Mouse (Mus musculus) ovary, postnatal 36 days (tissue): ENCODE data around the gene Asb6.
A peak's percentile ranks its signal among the peaks of the same experiment; 100 is the strongest.

Source experiments
- DNase-seq: peaks from one replicate; pipeline ENCODE4 v3.0.0; 2022; ENCODE audit warnings: low spot score, mixed read lengths

Asb6 gene

DNA sequence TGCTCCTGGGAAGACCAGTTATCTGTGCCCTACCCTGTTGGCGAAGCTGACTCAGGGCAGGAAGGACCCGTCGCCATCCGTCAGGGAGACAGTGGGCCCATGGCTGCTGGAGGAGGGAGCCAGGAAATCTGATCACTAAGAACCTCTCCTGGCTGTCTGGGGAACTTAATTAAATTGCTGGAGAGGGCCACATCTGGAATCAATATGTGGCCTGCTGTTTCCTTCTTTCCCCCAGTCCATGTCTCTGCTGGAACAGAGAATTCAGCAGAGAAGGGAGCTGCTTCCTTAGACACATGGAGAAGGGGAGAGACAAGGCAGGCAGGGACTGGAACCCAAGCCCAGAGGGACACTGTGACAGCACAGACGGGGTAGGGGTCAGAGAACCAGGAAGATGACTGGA lies 3.5 kb upstream of the Asb6 start:
- DNase-seq, result no peak

DNA sequence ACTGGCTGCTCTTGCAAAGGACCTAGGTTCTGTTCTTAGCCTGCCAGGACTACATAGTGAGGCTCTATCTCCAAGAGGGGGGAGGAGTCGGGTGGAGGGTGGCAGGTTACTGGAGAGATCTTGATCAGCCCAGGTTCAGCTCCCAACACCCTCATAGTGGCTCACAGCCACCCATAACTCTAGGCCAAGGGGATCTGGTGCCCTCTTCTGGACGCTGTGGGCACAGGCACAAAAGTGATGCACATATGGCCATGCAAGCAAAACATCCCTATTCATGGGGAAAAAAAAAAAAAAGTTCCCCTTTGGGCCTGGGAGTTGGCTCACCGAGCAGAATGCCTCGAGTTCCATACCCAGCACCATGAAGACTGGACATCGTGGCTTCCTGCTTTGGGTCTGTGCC lies 818 bp downstream of the Asb6 start:
- peak; percentile 37 for DNase-seq

DNA sequence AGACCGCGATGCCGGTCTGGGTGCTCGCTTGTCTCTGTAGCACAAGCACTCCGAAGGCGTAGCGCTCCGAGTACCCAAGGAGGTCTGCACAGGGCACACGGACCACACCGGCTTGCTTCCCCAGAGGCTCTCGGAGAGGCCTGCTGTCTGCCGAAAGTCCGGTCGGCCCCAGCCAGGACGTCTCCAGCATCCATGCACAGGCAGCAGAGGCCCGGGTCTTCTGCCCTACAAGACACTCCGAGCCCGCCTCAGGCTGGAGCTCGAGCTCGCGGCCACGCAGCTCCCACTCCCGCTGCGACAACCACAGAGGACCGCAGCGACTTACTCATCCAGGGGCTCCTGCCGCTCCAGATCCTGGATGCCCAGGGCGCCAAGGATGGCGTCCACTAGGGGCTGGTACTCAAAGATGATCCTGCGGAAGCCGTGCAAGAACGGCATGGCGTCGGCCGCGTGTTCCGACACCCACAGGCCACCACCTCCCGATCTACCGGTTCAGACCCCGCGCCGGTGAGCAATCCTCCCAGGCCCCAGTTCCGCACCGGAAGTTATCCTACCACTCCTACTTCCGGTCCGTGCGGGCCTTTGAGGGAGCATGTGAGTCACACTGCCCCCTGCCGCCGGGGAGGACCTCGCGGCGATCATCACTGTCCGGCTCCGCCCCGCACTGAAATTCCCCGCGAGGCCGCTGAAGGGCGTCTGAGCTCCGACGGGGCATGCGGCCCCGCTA lies 2.2 kb downstream of the Asb6 start:
- peak; percentile 95 for DNase-seq

- peak; percentile 61 for DNase-seq
Measured at GRCm38 (mm10) chr2:30826825-30827748, 3.0 kb downstream of the Asb6 start.

DNA sequence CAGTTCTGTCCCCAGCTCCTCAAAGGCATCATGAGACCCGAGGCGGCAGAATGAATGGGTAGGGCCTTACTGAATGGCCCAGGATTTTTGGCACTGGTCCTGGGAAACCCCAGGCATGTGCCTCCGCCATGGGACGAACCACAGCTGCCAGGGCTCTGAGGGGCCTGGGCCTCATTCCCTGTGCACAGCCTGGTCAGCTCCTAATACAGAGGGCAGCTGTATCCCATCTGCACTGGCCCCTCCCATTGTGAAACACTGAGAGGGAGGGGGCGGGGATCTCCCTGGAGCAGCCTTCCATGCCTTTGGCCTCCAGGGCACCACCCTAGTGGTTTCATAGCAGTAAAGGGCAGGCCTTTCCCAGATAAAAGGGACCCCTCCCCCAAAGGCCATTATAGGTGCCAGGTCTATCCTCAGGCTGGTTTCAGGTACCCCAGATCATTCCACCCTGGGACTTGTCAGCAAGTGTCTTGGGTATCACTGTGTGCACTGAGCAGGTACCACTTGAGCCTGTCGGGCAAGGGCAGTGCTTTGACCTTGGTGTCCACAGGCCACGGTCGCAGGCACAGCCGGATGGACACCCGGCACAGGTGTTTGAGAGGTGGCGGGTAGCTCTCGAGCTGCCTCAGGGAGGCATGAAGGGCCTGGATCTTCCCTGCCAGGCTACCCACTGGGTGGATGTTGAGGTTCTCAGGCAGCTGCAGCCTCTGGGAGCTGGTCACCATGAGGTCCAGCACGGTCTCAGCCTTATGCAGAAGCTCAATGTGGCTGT lies 6.6 kb downstream of the Asb6 start:
- peak; percentile 36 for DNase-seq

- no peak for DNase-seq
Measured at GRCm38 (mm10) chr2:30822460-30822859, 7.7 kb downstream of the Asb6 start.

GRCm38 (mm10) chr2:30821073-30821472 lies 9.1 kb downstream of the Asb6 start:
- DNase-seq, result no peak

DNA sequence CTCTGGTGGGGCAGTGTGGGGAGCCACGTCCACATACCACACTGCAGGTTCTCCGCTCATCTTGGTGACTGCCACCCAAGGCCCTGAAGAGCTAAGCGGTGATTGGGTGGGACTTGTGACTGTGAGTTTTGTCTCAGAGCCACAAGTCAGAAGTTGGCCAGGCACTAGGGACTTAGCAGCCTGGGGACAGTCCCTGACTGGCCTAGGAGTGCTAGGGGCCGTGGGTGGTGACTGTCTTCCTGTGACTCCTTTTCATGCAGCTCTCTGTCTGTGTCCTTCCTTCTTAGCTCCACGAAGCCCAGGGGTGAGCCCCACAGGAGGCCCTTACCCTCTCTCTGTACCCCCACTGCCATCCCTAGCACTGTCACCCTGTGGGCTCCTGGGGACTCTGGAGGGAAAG lies 10.3 kb downstream of the Asb6 start:
- no peak for DNase-seq

DNA sequence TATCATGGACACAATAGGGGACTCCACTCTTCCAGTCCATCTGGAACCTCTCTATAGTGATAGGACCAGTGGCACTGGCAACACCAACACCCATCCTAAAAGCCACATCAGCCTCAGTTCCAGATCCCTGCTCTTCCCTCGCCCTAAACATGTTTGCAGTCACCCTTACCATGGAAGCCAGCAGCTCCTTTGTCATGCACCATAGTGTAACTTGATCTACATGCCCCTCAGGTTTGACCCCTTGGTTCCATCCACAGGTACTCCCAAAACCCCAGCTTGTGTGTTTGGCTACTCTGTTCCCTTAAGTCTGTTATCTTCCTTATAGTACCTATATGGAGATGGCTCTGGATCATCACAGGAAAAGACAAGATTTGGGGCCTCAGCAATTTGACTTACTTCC lies 13.8 kb downstream of the Asb6 start:
- no peak for DNase-seq

DNA sequence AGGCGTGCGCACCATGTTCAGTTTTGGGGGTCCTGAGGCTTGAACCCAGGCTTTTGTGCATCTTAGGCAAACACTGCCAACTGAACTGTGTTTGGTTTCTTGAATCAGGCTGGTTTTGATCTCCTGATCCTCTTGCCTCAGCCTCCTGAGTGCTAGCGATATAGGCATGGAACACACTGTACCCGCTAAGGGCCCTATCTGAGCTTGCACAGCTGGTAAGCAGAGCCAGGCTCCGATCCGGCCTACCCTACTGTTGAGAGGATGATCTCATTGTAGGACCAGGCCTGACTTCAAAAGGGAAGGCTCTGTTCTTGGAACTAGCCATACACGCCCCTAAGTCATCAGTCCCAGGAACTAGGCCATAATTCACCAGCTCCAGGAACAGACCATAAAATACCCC lies 19.6 kb downstream of the Asb6 start:
- no peak for DNase-seq

DNA sequence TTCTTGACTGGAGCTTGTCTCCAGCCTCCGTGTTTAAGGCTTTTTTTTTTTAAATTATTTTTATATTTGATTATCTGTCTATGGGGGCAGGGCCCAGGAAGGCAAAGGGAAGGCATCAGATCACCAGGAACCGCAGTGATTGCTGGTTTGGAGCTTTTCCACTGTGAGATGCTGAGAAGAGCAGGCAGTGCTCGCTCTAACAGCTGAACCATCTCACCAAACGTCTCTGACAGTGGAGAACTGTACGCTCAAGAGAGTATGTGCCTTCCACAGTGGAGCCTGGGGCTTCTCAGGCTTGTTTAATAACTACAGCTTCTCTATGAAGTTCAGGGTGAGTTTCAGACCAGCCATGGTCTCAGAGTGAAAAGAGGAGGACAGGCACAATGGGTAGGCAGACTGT lies 20.6 kb downstream of the Asb6 start:
- no peak for DNase-seq

- DNase-seq, result peak; percentile 44
Measured at GRCm38 (mm10) chr2:30808296-30808655, 21.9 kb downstream of the Asb6 start.

- DNase-seq, result peak; percentile 100
Measured at GRCm38 (mm10) chr2:30807648-30808295, 22.4 kb downstream of the Asb6 start, which contains the start of gene Ntmt1. Gene Ntmt1, plus strand, starts transcription at chr2:30807826.

- DNase-seq, result no peak
Measured at GRCm38 (mm10) chr2:30807147-30807647, 22.9 kb downstream of the Asb6 start.

GRCm38 (mm10) chr2:30805983-30806382 lies 24.1 kb downstream of the Asb6 start:
- no peak for DNase-seq

- no peak for DNase-seq
Measured at GRCm38 (mm10) chr2:30803604-30804003, 26.5 kb downstream of the Asb6 start, which contains the start of gene 1700001O22Rik. Gene 1700001O22Rik, minus strand, starts transcription at chr2:30803661.

GRCm38 (mm10) chr2:30801067-30801852 lies 28.9 kb downstream of the Asb6 start:
- peak; percentile 48 for DNase-seq

DNA sequence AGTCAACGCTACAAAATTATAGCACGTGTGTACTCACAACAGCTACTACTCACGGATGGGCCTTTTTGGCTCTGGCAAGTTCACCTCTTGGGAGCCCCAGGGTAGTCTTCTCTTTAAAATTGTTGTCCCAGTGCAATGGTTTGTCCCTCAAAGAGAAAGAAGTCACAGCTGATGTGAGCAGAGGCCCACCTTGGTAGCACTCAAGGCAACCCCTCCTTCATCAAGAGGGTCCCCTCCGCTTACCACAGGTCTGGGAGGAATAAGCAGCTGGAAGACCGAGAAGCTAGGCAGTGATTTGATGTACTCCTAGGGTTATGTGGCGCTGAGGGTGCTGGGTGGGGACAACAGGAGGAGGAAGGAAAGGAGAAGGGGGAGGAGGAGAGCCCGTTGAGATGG lies 29.5 kb downstream of the Asb6 start:
- no peak for DNase-seq

DNA sequence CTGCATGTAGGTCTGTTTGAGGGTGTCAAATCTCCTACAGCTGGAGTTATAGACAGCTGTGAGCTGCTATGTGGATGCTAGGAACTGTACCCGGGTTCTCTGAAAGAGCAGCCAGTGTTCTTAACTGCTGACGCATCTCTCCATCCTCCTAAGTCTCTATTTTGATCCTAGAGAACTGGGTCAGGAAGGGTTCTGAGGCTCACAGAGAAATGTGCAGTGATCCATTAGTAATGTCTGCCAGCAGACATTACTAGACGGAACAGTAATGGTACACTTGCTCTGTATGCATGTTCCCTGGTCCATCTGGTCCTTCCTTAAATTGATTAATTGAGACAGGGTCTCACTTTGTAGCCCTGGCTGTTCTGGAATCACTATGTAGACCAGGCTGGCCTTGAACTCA lies 30.7 kb downstream of the Asb6 start:
- DNase-seq, result no peak

DNA sequence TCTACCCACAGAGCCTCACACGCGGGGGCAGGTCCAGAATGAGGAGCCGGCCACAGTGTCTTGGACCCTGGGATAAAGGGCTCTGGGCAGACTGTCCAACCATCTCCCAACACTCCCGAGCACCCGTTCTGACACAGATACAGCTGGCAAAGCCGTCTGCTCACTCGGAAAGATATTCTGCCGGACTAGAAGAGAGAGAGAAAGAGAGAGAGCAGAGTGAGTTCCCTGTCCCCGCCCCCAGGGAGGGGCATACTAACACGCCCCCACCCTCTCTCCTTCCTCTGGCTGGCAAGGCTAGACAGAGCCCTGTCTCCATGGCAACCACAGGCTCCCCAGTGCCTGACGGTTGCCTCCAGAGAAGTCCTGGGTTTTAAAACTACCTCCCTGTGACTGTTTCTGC lies 33.8 kb downstream of the Asb6 start:
- DNase-seq, result peak; percentile 78

DNA sequence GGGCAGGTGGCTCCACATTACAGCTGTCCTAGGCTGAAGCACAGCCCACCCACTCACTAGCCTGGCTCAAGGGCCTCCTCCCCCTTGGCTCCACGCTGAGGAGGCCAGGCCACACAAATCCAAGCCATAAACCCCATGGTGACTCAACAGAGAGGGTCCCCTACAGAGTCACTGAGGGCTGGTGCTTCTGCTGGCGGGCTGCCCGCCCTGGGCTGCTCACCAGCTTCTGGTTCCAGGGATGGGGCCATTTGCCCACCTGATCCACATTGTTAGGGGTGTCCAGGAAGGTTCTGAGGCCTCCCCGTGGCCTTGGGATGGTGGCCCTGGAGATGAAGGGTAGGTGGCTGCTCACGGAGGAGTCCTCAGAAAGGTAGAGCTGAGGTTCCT lies 34.3 kb downstream of the Asb6 start:
- peak; percentile 23 for DNase-seq
